Mouse (Mus musculus) kidney, embryonic 14.5 days (tissue): ENCODE data around the gene Zfp296. TPM values are rescaled to one million over a fixed set of nuclear protein-coding genes. Genes with fewer than 3 reads are reported as not detected.

Source experiments
- ATAC-seq: fragments of 200-750 bp; cut with Nextera tagmentation; 2 replicates; pipeline ENCODE4 v1.8.0; 2017; ENCODE audit warnings: moderate number of reproducible peaks, mild to moderate bottlenecking, moderate TSS enrichment, moderate library complexity; ENCODE audit not compliant: low FRiP score, low TSS enrichment
- H3K27ac ChIP-seq: fragments of 300-500 bp; sonication (generic); 2 replicates; pipeline ENCODE4 v1.5.1; 2014; ENCODE audit warnings: low read depth, mild to moderate bottlenecking, low read length, moderate library complexity, mixed read lengths
- H3K27me3 ChIP-seq: fragments of 300-500 bp; sonication (generic); 2 replicates; pipeline ENCODE4 v1.6.1; 2014; ENCODE audit warnings: mild to moderate bottlenecking, low read length; ENCODE audit not compliant: control insufficient read depth, insufficient read depth
- H3K36me3 ChIP-seq: fragments of 300-500 bp; sonication (generic); 2 replicates; pipeline ENCODE4 v1.6.1; 2014; ENCODE audit warnings: low read length, mixed read lengths; ENCODE audit not compliant: control insufficient read depth, insufficient read depth
- H3K4me1 ChIP-seq: fragments of 300-500 bp; sonication (generic); 2 replicates; pipeline ENCODE4 v1.6.1; 2014; ENCODE audit warnings: low read length, mixed read lengths; ENCODE audit not compliant: control insufficient read depth, insufficient read depth
- H3K4me2 ChIP-seq: fragments of 300-500 bp; sonication (generic); replicated peaks from 2 replicates; pipeline ENCODE4 v1.6.1; 2014; ENCODE audit warnings: low read depth, mild to moderate bottlenecking, low read length
- H3K4me3 ChIP-seq: fragments of 300-500 bp; sonication (generic); 2 replicates; pipeline ENCODE4 v1.5.1; 2014; ENCODE audit warnings: mild to moderate bottlenecking, low read length
- H3K9ac ChIP-seq: fragments of 300-500 bp; sonication (generic); 2 replicates; pipeline ENCODE4 v1.6.1; 2014; ENCODE audit warnings: low read depth, mild to moderate bottlenecking, low read length, moderate library complexity
- H3K9me3 ChIP-seq: fragments of 300-500 bp; sonication (generic); 2 replicates; pipeline ENCODE4 v1.6.1; 2016; ENCODE audit warnings: low read length; ENCODE audit not compliant: control insufficient read depth
- WGBS: fragments of 180-500 bp; shearing (Covaris S2); extraction: QIAGEN DNeasy Blood & Tissue Kit; methylation state at CpG from one replicate; pipeline ENCODE4 v1.1.7; 2014; 5-methylcytosine and 5-hydroxymethylcytosine counted together
- polyA plus RNA-seq: library from polyadenylated mRNA; unstranded; fragments of >200 nt; fragmentation: Nextera tagmentation; extraction: Ambion mirVana; gene quantifications from 2 replicates; pipeline ENCODE4 v1.2.1, GENCODE M21; 2014

Gene Zfp296
- polyA plus RNA-seq, 1 experiment from 2014 or later = 0.68 TPM

DNA sequence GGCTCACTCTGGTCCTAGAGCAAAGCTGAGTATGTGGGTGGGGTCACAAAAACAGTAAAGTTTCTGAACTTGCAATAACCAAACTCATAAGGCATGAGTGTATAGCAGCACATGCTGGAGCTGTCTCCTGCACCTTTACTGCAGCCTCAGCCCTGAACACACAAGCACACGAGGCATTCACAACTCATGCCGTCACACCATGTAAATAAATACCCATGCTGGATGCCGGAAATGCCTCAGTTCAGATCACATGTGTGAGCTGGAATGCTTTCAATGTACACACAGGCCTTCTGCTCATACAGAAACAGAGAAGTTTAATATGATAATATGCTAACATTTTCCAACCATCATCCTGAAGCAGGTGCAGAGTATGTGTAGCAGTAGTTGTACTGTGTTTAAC, 31.1 kb upstream of the Zfp296 start:
- no peaks in the 10 kb centered on the region for H3K36me3 ChIP-seq
- no peak overlapping the region for H3K9ac ChIP-seq
- no peak overlapping the region for H3K27ac ChIP-seq
- no peak overlapping the region for H3K4me2 ChIP-seq
- WGBS = 47% methylated on average over 3 of the region's 3 CpGs
- no peak for ATAC-seq
- H3K4me3 ChIP-seq = no peak overlapping the region
- no peaks in the 10 kb centered on the region for H3K9me3 ChIP-seq
- H3K27me3 ChIP-seq = no peaks in the 10 kb centered on the region
- 0 out of 2 replicates have a peak, but pooled peaks cover 7% of the 10 kb centered on the region for H3K4me1 ChIP-seq

DNA sequence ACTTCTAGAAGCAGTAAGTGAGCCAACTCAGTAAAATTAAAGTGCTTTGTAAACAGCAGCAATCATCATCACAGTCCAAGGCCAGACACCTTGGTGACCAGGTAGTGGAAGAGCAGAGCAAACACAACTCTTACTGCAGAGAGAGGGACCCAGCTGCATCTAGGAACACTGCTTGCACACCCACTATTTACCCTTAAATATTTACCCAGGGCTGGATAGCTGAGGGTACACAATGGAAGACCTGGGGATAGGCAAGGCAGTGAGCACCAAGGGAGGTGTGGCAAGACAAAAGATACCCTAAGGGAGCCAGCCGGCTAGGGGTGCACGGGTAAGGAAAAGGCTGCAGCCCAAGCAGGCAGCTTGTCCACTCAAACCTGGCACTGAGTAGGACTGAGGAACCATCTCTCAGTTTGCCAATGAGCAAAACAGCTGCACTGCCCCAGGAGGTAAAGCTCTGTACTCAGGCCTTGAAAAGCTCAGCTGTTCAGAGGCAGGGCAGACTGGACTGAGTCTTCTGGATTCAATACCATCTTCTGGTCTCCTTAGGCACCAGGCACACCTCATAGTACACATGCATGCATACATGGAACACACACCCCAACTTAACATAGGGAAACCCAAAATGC, 29.6 kb upstream of the Zfp296 start:
- H3K4me1 ChIP-seq = no peaks in the 10 kb centered on the region
- H3K36me3 ChIP-seq = peaks cover 2% of the 10 kb centered on the region; the same call in 1 of the 2 replicates
- H3K4me2 ChIP-seq = no peak overlapping the region
- H3K9ac ChIP-seq = no peak overlapping the region
- no peak overlapping the region for H3K4me3 ChIP-seq
- no peaks in the 10 kb centered on the region for H3K9me3 ChIP-seq
- 90% methylated on average over 2 of the region's 2 CpGs for WGBS
- H3K27me3 ChIP-seq = no peaks in the 10 kb centered on the region
- ATAC-seq = no peak
- no peak overlapping the region for H3K27ac ChIP-seq

DNA sequence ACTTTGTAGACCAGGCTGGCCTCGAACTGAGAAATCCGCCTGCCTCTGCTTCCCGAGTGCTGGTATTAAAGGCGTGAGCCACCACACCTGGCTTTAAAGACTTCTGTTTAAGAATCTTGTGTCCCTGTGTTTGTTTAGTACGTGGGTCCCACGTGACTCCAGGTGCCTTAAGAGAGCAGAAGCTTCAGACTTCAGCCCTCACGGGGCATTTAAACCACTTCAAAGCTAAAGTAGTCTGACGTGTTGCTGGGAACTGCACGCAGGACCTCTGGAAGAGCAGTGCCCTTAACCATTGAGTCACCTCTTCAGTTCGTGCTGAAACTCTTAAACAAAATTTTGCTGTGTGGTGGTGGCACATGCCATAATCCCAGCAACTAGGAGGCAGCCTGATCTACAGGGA, 27.7 kb upstream of the Zfp296 start:
- H3K4me2 ChIP-seq = no peak overlapping the region
- H3K36me3 ChIP-seq = peaks cover 15% of the 10 kb centered on the region
- H3K9ac ChIP-seq = no peak overlapping the region
- H3K4me3 ChIP-seq = no peak overlapping the region
- H3K4me1 ChIP-seq = no peaks in the 10 kb centered on the region
- 84% methylated on average over 10 of the region's 10 CpGs for WGBS
- no peak overlapping the region for H3K27ac ChIP-seq
- no peaks in the 10 kb centered on the region for H3K9me3 ChIP-seq
- H3K27me3 ChIP-seq = no peaks in the 10 kb centered on the region
- no peak for ATAC-seq

DNA sequence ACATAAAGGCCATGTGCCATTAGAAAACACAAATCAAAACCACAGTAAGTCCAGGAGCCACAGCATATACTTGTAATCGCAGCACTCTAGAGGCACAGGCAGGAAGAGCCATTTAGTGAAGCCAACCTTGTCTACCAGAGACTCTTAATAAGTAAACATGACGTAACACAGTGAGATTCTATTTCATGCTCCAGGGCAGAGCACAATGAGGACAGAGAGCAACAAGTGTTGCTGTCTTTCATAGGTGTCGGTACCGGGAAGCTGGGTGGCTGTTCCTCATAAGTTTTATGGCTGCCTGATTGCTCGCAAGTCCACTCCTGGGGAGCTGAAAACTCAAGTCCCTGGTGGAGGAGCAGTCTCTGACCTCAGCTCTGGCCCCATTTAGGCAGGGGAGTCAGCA, 25.5 kb upstream of the Zfp296 start:
- H3K27ac ChIP-seq = no peak overlapping the region
- no peaks in the 10 kb centered on the region for H3K4me1 ChIP-seq
- no peak overlapping the region for H3K9ac ChIP-seq
- H3K36me3 ChIP-seq = peaks cover 17% of the 10 kb centered on the region
- no peaks in the 10 kb centered on the region for H3K27me3 ChIP-seq
- H3K4me2 ChIP-seq = no peak overlapping the region
- no peaks in the 10 kb centered on the region for H3K9me3 ChIP-seq
- WGBS = 75% methylated on average over 5 of the region's 5 CpGs
- no peak for ATAC-seq
- no peak overlapping the region for H3K4me3 ChIP-seq

DNA sequence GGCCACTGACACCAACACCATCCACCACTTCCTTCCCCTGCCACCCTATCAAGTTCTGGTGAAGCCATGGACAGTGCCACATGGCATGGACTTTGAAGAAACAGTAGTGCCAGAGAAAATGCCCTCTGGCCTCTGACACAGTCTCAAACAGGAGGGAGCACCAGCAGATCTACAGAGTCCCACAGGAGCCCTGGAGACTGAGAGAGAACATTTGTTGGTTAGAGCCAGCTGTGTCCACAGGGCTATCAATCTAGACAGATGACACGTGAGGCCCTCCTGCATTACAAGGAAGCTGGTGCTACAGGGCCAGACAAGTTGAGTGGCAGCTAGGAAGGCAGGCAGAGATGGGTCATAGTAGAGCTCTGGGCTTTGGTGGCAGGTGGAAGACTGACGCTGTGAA, 24.6 kb upstream of the Zfp296 start:
- 35% methylated on average over 2 of the region's 2 CpGs for WGBS
- no peak overlapping the region for H3K4me2 ChIP-seq
- no peak overlapping the region for H3K27ac ChIP-seq
- H3K9ac ChIP-seq = no peak overlapping the region
- H3K9me3 ChIP-seq = no peaks in the 10 kb centered on the region
- H3K36me3 ChIP-seq = peaks cover 17% of the 10 kb centered on the region
- H3K4me1 ChIP-seq = no peaks in the 10 kb centered on the region
- H3K27me3 ChIP-seq = no peaks in the 10 kb centered on the region
- ATAC-seq = no peak
- no peak overlapping the region for H3K4me3 ChIP-seq

DNA sequence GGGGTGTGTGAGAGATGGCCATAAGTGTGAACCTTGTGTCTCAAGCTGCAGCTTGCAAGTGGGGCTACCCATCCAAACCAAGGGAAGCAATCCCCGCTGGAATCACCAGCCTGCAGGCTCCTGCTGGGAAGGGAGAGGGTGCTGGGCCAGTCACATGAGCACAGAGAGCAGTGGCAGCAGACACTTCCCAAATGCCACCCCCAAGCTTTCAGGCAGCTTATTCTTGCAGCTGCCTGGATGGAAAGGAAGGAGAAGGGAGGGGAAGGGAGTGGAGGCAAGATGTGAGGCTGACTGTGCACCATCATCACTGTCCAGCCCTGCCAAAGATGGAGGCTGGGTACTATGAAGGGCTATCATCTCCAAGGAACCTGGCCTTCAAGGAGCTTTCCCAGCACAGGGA, 22.9 kb upstream of the Zfp296 start:
- Histone ChIP-seq H3K27me3 (no peaks in the 10 kb centered on the region), H3K9ac (no peak overlapping the region; the same call in 1 of the 2 replicates), H3K4me3 (no peak overlapping the region), H3K4me2 (no peak overlapping the region), H3K27ac (no peak overlapping the region), H3K9me3 (no peaks in the 10 kb centered on the region), H3K36me3 (peaks cover 22% of the 10 kb centered on the region), H3K4me1 (no peaks in the 10 kb centered on the region)
- no peak for ATAC-seq
- WGBS = 54% methylated on average over 1 of the region's 1 CpGs

DNA sequence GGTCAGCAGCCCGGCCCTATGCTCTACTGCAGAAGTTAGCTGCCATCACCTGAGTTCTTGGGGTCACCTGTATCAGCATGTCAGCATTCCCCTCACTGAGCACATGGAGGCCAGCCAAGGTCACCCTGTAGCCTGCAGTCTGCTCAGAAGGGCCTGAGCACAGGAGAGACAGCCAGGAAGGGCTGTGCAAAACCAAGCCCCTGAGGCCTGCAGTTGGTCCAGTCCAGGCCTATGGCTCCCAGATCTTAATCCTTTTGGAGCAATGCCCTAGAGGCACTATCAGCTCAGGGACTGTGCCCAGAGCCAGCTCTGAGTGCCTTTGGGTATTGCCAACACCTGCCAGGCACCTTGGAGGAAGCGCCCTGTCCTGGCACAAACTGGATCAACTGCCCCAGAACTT, 20.0 kb upstream of the Zfp296 start:
- Histone ChIP-seq H3K9ac (no peak overlapping the region), H3K4me2 (no peak overlapping the region), H3K9me3 (no peaks in the 10 kb centered on the region), H3K4me1 (peaks cover 13% of the 10 kb centered on the region), H3K27ac (no peak overlapping the region), H3K36me3 (peaks cover 22% of the 10 kb centered on the region), H3K27me3 (no peaks in the 10 kb centered on the region), H3K4me3 (no peak overlapping the region)
- no peak for ATAC-seq
- 85% methylated on average over 2 of the region's 2 CpGs for WGBS

DNA sequence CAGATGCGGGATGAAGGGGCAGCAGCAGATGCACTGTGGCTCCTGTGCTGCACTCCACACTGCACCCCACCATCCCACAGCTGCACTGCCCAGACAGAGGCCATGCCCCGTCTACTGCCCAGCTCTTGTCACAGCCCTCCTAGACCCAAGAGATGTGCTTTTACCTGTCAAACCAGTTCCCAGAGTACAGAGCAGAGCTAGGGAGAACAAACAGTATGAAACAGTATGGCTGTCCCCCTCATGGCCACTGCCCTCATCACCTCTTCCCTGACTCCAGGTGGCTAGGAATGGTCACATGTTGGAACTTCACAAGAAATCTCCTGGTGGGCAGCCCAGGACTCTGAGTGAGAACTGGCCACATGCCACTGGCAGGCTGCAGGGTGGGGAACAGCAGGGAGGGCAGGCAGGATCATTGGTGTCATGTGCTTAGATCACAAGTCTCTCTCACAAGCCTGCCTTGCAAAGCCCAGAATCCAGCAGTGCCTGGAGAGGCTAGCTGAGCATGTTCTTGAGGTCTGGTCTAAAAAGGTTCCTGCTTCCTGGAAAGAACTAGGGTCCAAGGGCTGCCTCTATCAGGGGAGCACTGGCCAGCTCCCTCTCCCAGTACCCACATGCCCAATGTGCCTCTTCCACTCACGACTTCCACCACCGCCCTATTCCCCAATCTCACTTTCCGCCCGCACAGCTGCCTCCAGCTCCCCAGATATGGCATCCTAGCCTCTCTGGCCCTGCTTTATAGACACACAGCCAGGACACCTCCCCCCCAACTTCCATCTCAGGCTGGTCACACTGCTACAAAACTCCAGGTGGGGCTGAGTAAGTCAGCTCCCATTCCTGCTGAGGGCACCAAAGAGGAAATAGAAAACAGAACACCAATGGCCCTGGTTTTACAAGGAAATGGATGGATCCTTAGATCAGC, 18.8 kb upstream of the Zfp296 start:
- Histone ChIP-seq H3K27me3 (no peaks in the 10 kb centered on the region), H3K4me1 (peaks cover 13% of the 10 kb centered on the region), H3K27ac (no peak overlapping the region), H3K9ac (no peak overlapping the region), H3K36me3 (peaks cover 17% of the 10 kb centered on the region), H3K4me2 (no peak overlapping the region), H3K9me3 (no peaks in the 10 kb centered on the region), H3K4me3 (no peak overlapping the region)
- no peak for ATAC-seq
- WGBS = 89% methylated on average over 6 of the region's 6 CpGs

DNA sequence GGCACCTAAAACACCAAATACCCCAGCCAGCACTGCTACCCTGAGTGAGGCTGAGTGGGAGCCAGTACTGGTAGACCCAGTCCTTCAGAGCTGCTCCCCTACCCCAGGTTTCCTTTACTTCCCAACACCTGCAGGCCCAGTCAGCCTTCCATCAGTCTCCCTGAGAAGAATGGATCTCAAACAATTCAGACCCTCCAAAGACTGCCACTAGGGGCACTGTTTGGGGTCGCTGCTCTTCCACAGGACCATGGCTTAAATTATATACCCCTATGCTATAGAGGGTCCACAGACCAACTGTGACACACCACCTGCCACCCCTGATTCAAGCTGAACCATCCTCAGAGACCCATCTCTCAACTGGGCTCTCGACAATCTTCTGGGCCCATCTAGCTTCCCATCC, 18.1 kb upstream of the Zfp296 start:
- H3K36me3 ChIP-seq = peaks cover 12% of the 10 kb centered on the region; the same call in 1 of the 2 replicates
- WGBS = 30% methylated on average over 2 of the region's 2 CpGs
- H3K4me3 ChIP-seq = no peak overlapping the region
- no peaks in the 10 kb centered on the region for H3K9me3 ChIP-seq
- no peak overlapping the region for H3K9ac ChIP-seq
- no peak overlapping the region for H3K4me2 ChIP-seq
- H3K27ac ChIP-seq = no peak overlapping the region
- H3K27me3 ChIP-seq = no peaks in the 10 kb centered on the region
- ATAC-seq = no peak
- H3K4me1 ChIP-seq = peaks cover 13% of the 10 kb centered on the region
